Mouse (Mus musculus) frontal cortex, adult 2 months (tissue): Measurements from ENCODE around the gene Icam1. TPM values are rescaled to one million over a fixed set of nuclear protein-coding genes. Genes with fewer than 3 reads are reported as not detected.

Experiments used
- DNase-seq, 2 experiments: peaks; one replicate each; pipeline ENCODE4 v3.0.0; 2022; ENCODE audit warnings: low spot score in 1 of 2; ENCODE audit errors: extremely low spot score in 1 of 2
- polyA plus RNA-seq: library from polyadenylated mRNA; depleted of rRNA; stranded (reverse); fragments of >200 nt; gene quantifications from 2 replicates; pipeline ENCODE4 v1.2.3, GENCODE M21; 2012; rRNA removed

The Icam1 gene
- polyA plus RNA-seq: 2.9 and 3.5 TPM in 2 replicates

DNA sequence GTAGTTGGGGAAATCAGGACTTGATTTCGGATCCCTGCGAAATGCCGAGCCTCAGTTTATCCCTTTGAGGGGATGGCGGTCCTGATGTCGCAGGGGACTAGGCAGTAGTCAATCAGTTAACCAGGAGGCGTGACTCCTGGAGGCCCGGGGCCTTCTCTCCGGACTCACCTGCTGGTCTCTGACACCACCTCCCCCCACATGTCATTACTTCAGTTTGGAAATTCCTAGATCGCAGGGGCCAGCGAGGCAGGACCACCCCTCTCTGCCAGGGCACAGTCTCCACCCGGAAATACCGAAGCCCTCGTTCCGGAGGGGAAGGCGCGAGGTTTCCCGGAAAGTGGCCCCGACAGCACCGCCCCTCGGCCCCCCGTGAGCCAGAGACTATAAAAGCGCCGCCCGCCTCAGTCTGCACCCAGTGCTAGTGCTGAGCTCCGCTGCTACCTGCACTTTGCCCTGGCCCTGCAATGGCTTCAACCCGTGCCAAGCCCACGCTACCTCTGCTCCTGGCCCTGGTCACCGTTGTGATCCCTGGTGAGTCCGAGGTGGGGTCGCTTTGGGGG, at the start of gene Icam1:
Icam1 (plus strand) TSS at position 415 of the 560 bp plus-strand sequence.
- DNase-seq: no peak

- DNase-seq: no peak
These were observed 49.8 kb upstream of the Icam1 start for GRCm38 (mm10) chr9:20966008-20966407.

- DNase-seq: no peak
These were observed 49.0 kb upstream of the Icam1 start for GRCm38 (mm10) chr9:20966747-20967146.

DNA sequence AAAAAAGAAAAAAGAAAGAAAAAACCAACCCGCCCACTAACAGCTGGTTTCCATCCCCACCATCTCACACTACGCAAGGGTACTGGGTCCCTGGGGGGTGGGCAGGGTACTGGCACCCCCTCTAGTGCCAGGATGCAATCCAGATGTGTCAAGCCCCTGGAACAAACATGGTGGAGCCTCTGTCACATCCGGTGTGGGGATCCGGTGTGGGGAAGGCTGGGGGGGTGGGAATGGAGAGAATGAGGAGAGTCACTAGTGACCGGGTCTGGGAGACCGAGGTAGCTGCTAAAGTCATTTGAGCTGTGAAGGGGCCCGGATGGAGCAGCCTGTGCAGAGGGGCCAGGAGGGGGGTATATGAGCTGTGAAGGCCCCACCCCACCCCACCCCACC, 44.0 kb upstream of the Icam1 start:
- no peak for DNase-seq

DNA sequence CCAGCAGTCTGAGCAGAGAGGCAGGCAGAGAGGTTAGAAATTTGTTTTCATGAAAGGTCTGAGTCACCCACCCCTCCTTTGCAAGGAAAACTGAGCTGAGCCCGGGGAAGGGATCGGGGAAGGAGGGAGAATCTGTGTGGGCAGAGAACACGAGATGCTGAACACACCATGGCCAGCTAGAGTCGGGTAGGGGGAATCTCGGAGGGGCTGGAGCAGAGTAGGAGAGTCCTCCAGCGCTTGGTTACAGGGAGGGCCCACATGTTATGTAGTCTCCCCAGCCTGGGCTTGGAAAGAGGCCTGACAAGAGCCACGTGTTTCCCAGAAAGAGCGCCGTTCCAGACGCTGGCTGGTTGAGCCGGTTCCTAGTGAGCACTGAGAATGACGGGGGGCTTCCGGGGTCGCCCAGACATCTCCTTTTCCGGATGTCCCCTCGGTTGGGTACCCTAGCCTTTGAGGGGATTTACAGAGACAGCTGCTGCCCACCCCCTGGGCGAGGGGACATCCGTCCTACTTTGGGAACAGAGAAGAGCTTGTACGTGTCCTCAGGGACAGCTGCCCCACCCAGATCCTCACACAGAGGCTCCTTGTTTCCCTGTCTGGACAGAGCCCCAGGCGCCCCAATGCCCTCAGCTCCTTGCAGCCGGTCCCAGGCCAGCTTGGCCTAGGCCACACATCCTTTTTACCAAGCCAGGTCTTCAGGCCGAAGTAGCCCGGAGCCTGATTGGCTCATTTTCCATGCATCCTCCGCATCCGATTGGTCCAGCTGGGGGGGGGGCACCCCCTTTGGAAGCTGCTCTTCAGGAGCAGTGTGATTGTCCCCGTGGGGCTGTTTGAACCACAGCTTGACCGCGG, 43.4 kb upstream of the Icam1 start:
- peak; percentile 28 to 70 for DNase-seq

DNA sequence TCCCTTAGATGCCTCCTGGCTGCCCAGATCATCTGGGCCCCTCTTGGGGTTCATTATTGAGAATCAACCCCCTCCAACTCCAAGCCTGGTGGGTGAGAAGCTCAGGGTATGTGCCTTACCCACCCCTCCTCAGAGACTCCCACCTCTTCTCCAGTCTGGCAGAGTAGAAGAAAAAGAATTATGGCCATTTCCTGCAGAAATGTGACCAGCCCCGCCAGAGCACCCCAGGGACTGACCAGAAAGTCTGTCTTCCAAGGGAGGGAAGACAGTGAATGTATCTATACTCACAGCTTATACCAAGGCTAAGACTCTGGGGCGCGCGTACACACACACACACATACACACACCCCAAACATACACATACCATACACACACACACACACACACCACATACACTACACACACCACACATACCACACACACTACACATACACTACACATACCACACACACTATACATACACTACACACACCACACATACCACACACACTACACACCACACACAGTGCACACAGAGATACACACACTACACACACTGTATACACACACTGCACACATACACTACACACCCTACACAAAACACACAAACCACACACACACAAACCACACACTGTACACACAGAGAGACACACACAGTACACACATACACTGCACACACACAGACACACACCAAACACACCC, 42.6 kb upstream of the Icam1 start:
- no peak for DNase-seq

DNA sequence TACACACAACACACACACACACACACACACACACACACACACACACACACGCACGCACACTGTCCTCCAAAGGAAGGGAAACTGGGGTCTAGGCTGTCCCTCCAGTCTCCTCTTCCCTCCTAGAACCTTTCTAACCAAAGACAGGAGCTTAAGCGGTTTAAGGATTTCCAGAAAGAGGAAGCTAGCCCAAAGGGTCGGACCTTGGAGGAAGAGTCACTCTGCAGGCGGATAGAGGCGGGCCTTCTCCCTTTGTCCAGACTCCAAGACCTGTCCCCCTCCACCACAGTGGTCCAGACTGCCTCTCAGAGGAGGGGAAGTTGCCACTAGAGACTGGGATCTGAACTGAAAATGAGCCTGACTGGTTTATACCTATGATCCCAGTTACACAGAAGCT, 42.1 kb upstream of the Icam1 start:
- no peak for DNase-seq

DNA sequence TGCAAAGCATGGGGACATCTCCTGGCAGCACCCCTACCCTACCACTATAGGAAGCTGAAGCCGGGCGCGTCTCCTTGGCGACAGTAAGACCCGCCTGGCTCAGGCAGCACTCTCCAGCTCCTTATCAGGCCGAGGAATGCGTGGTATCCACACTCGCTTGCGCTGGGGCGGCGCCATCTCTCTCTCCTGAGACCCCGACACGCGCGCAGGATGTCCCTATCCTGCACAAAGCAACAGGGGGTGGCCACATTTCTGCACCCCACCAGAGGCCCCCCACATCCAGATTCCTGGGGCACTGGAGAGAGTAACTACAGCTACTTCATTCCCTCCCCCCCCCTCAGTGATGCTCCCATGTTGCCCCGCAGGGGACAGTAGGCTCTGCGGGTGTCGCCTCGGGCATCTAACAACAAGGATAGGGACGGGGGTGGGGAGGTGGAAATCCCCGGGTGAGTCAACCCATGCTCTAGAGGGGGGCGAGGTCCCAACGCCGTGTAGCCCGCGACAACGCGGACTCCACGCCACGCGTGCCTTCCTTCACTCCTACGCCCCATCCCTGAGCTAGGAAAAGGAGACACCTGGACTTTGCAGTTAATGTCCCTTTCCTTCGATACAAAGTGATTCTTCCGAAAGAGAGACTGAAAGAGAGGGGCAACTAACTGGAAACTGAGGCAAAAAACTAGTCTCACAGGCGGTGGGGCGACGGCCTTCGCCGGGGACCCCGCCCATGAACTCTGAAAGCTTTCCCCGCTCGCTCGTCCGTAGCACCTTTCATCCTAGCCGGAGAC, 40.2 kb upstream of the Icam1 start:
- DNase-seq: peak in 1 of 2 experiments; percentile 28

GRCm38 (mm10) chr9:20976216-20976960, 39.4 kb upstream of the Icam1 start, which contains the start of gene S1pr2:
Gene S1pr2, minus strand, starts transcription at chr9:20976781.
- peak; percentile 23 to 59 for DNase-seq

GRCm38 (mm10) chr9:20976961-20977689, 38.7 kb upstream of the Icam1 start:
- DNase-seq: no peak

GRCm38 (mm10) chr9:20978409-20979095, 37.2 kb upstream of the Icam1 start:
- no peak for DNase-seq

DNA sequence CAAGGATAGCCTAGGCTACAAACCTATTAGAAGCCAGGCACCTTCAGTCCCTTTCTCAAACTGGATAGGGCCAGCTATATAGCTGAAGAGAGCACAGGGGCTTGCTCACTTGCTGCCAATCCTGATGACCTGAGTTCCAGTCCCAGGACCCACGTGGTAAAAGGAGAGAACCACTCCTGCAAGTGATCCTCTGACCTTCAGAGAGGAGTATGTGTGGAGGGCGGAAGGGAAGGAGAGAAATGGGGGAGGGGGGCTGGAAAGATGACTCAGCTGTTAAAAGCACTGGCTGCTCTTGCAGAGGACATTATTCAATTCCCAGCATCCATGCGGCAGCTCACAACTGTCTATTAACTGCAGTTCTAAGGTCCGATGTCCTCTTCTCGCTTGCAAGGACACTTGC, 36.6 kb upstream of the Icam1 start:
- no peak for DNase-seq

- no peak for DNase-seq
These were observed 36.0 kb upstream of the Icam1 start for GRCm38 (mm10) chr9:20979769-20980168.

DNA sequence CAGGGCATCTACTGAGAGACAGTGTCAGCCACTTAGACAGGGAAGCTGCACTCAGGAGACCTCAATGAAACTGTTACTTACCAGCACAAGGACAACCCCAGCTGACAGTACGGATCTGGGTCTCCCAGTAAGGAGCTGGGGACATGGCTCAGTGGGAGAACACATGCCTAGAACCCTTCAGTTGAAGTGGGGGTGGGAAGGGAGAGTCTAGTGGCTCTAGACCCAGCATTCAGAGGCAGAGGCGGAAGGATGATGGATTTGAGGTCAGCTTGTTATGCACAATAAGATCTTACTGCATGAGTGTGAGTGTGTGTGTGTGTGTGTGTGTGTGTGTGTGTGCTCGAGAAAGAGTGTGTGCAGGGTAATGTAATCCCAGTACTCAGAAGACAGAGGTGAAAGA, 33.6 kb upstream of the Icam1 start:
- no peak for DNase-seq

DNA sequence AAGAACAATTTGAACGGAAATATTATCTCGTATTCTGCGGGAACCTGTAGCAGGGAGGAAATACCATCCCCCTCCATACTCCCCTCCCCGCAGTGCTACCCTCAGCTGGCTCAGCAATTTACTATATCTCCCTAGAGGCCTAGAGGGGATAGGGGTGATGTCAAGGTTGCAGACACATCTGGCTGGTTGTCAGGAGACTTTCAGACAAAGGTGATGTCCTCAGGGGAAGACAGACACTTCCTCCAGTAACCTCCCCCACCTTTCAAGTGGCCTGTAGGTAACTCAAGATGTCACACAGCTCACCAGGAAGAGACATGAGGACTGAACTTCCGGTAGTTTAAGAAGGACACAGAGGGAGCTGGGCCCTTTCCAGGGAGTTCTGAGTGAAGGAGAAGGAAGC, 32.6 kb upstream of the Icam1 start:
- no peak for DNase-seq

- no peak for DNase-seq
These were observed 28.7 kb upstream of the Icam1 start for GRCm38 (mm10) chr9:20986952-20987686.

GRCm38 (mm10) chr9:20987953-20988352, 27.8 kb upstream of the Icam1 start:
- no peak for DNase-seq

GRCm38 (mm10) chr9:20990861-20991260, 24.9 kb upstream of the Icam1 start:
- no peak for DNase-seq
